Mouse (Mus musculus) hindbrain, embryonic 10.5 days (tissue): ENCODE results near the gene Gm28051. TPM values are rescaled to one million over a fixed set of nuclear protein-coding genes. Genes with fewer than 3 reads are reported as not detected.

Experiments used
- DNase-seq: peaks from one replicate; pipeline ENCODE4 v3.0.0-alpha.2; 2017; ENCODE audit warnings: low spot score
- H3K27ac ChIP-seq: fragments of 300-500 bp; sonication (generic); 2 replicates; pipeline ENCODE4 v1.5.1; 2016; ENCODE audit warnings: mild to moderate bottlenecking, moderate library complexity
- H3K27me3 ChIP-seq: fragments of 300-500 bp; sonication (generic); 2 replicates; pipeline ENCODE4 v1.6.1; 2016; ENCODE audit warnings: mild to moderate bottlenecking; ENCODE audit not compliant: poor library complexity, insufficient read depth, severe bottlenecking
- H3K36me3 ChIP-seq: fragments of 300-500 bp; sonication (generic); 2 replicates; pipeline ENCODE4 v1.6.1; 2016; ENCODE audit warnings: mild to moderate bottlenecking, moderate library complexity
- H3K4me1 ChIP-seq: fragments of 300-500 bp; sonication (generic); replicated peaks from 2 replicates; pipeline ENCODE4 v1.6.1; 2016; ENCODE audit warnings: mild to moderate bottlenecking
- H3K4me3 ChIP-seq: fragments of 300-500 bp; sonication (generic); 2 replicates; pipeline ENCODE4 v1.5.1; 2016; ENCODE audit warnings: mild to moderate bottlenecking, moderate library complexity
- H3K9me3 ChIP-seq: fragments of 300-500 bp; sonication (generic); 2 replicates; pipeline ENCODE4 v1.6.1; 2016; ENCODE audit warnings: mild to moderate bottlenecking, moderate library complexity
- WGBS: fragments of 180-500 bp; shearing (Covaris S2); methylation state at CpG from one replicate; pipeline ENCODE4 v1.1.7; 2016; 5-methylcytosine and 5-hydroxymethylcytosine counted together
- microRNA counts: library from miRNA; unstranded; fragments of <30 nt; microRNA quantifications from one replicate; lab custom pipeline; 2017
- polyA plus RNA-seq: library from polyadenylated mRNA; unstranded; fragments of >200 nt; fragmentation: Nextera tagmentation; extraction: Ambion mirVana; gene quantifications from 2 replicates; pipeline ENCODE4 v1.2.1, GENCODE M21; 2016

Gm28051 gene
- polyA plus RNA-seq, 1 experiment from 2014 or later, result not detected

- H3K36me3 ChIP-seq, result peaks cover 19% of the 10 kb centered on the region
- 91% methylated on average over 20 of the region's 20 CpGs for WGBS
Measured at GRCm38 (mm10) chr12:102672857-102673839, 84.4 kb downstream of the Gm28051 start.

GRCm38 (mm10) chr12:102672176-102672575, 85.4 kb downstream of the Gm28051 start:
- 0 out of 2 replicates have a peak overlapping the region, but pooled peaks have one; percentile 12 for H3K27ac ChIP-seq
- H3K4me3 ChIP-seq, result no peak overlapping the region
- H3K9me3 ChIP-seq, result no peaks in the 10 kb centered on the region
- no peak for DNase-seq
- WGBS, result 88% methylated on average over 8 of the region's 8 CpGs
- H3K36me3 ChIP-seq, result peaks cover 27% of the 10 kb centered on the region
- peaks cover 37% of the 10 kb centered on the region for H3K4me1 ChIP-seq
- no peaks in the 10 kb centered on the region for H3K27me3 ChIP-seq

More at GRCm38 (mm10) chr12:102672857-102673839, 84.4 kb downstream of the Gm28051 start:
- peaks cover 46% of the 10 kb centered on the region for H3K4me1 ChIP-seq
- no peaks in the 10 kb centered on the region for H3K27me3 ChIP-seq
- H3K4me3 ChIP-seq, result no peak overlapping the region
- no peak for DNase-seq
- no peak overlapping the region for H3K27ac ChIP-seq
- H3K9me3 ChIP-seq, result no peaks in the 10 kb centered on the region

GRCm38 (mm10) chr12:102670848-102671247, 86.7 kb downstream of the Gm28051 start:
- Histone ChIP-seq H3K27me3 (no peaks in the 10 kb centered on the region), H3K36me3 (peaks cover 27% of the 10 kb centered on the region), H3K27ac (no peak overlapping the region), H3K4me1 (peaks cover 29% of the 10 kb centered on the region), H3K9me3 (no peaks in the 10 kb centered on the region), H3K4me3 (no peak overlapping the region)
- WGBS, result 38% methylated on average over 8 of the region's 8 CpGs
- DNase-seq, result peak; percentile 36

MicroRNAs encoded within 50 kb of the gene (microRNA counts, 519-probe panel; counts per million panel counts)
- 1,255 counts per million, percentile 77 among the panel's probes with 10 or more counts for microRNA mmu-miR-1936 (lab: Ali Mortazavi, UCI)

Other genes starting within 250 kb of the Gm28051 start
- 15.6 and 30.1 TPM in 2 replicates for gene Chga, start 202.8 kb downstream of the Gm28051 start, polyA plus RNA-seq
- 20.5 and 29.2 TPM in 2 replicates for gene Itpk1, start 52.8 kb downstream of the Gm28051 start, polyA plus RNA-seq
- gene Moap1, start 14.1 kb downstream of the Gm28051 start, polyA plus RNA-seq, result 34.4 and 37.9 TPM in 2 replicates
- gene Tmem251, start 14.0 kb downstream of the Gm28051 start, polyA plus RNA-seq, result 11.1 and 11.5 TPM in 2 replicates
- gene Gon7, start within 50 bp of the Gm28051 start, polyA plus RNA-seq, result 44.7 and 49.0 TPM in 2 replicates
- 52.3 and 62.8 TPM in 2 replicates for gene Ubr7, start 202 bp upstream of the Gm28051 start, polyA plus RNA-seq
- gene Gm20604, start 907 bp upstream of the Gm28051 start, polyA plus RNA-seq, result 29.0 and 29.8 TPM in 2 replicates
- 15.9 TPM in 2 replicates for gene Btbd7, start 120.7 kb upstream of the Gm28051 start, polyA plus RNA-seq
- gene Cox8c, start 141.6 kb upstream of the Gm28051 start, polyA plus RNA-seq, result not detected in 2 replicates
- gene Unc79, start 191.1 kb upstream of the Gm28051 start, polyA plus RNA-seq, result 1.0 and 1.6 TPM in 2 replicates